Mouse (Mus musculus): ENCODE results near the gene Nudt1. TPM values are rescaled to one million over a fixed set of nuclear protein-coding genes. Genes with fewer than 3 reads are reported as not detected.

Nudt1 gene
- polyA plus RNA-seq, 1 experiment, result 18.2 TPM

DNA sequence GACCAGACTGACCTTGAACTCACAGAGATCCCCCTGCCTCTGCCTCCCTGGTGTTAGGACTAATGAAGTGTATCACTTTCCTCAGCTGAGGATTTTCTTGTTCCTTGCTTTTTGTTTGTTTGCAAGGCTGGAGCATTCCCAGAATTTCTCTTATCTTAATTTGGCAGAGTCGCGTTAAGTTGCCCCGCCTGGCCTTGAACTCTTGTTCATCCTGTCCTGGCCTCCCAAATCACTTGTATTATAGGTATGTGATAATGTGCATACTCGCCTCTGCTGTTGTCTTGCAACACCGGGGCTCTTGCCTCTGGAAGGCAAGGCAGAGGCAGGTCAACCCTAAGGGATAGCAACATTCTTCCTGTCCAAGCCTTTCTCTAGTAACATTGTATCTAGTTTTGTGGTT, 2.6 kb downstream of the Nudt1 start:
- Histone ChIP-seq H3K4me2 (ENCODE audit: low read depth) (no peak overlapping the region), H3K36me3 (ENCODE audit: control insufficient read depth, insufficient read depth) (peaks cover 6% of the 10 kb centered on the region), H3K27me3 (ENCODE audit: control insufficient read depth, insufficient read depth, insufficient read length) (no peaks in the 10 kb centered on the region), H3ac (ENCODE audit: control insufficient read depth, insufficient read length) (no peak overlapping the region), H3K4me3 (no peak overlapping the region), H3K79me2 (ENCODE audit: control insufficient read depth, insufficient read depth) (peaks cover 26% of the 10 kb centered on the region)
- no peak for TF ChIP-seq MYOG (IDR thresholded peaks at IDR 0.05; ENCODE audit: control insufficient read depth in 1 of 3, insufficient read depth in 1 of 3, insufficient read length in 2 of 3, low read depth in 2 of 3)
- TF ChIP-seq TCF12 (IDR thresholded peaks at IDR 0.05; ENCODE audit: insufficient read depth, poor library complexity, severe bottlenecking), result no peak
- TF ChIP-seq SRF (IDR thresholded peaks at IDR 0.05; ENCODE audit: control insufficient read depth, insufficient read length, low read depth), result no peak

GRCm38 (mm10) chr5:140331615-140332512, 10.4 kb downstream of the Nudt1 start, which contains the start of gene Mrm2:
Mrm2 (minus strand) TSS chr5:140331898.
- H3K79me2 ChIP-seq (ENCODE audit: control insufficient read depth, insufficient read depth), result no peaks in the 10 kb centered on the region
- peaks cover 6% of the 10 kb centered on the region for H3K36me3 ChIP-seq (ENCODE audit: control insufficient read depth, insufficient read depth)
- no peaks in the 10 kb centered on the region for H3K27me3 ChIP-seq (ENCODE audit: control insufficient read depth, insufficient read depth, insufficient read length)
- H3K4me3 ChIP-seq, result peak within 1 kb of the TSS; percentile 59
- peak within 1 kb of the TSS; percentile 93 for H3K4me2 ChIP-seq (ENCODE audit: low read depth)
- H3ac ChIP-seq (ENCODE audit: control insufficient read depth, insufficient read length), result peak within 1 kb of the TSS; percentile 27
- TF ChIP-seq SRF (IDR thresholded peaks at IDR 0.05; ENCODE audit: control insufficient read depth, insufficient read length, low read depth), result no peak
- peak; percentile 83 for TF ChIP-seq POLR2A (IDR thresholded peaks at IDR 0.05; ENCODE audit: insufficient read length, low read depth)
- no peak for TF ChIP-seq USF1 (IDR thresholded peaks at IDR 0.05; ENCODE audit: low read depth)
- TF ChIP-seq POLR2AphosphoS2 (IDR thresholded peaks at IDR 0.05; ENCODE audit: insufficient read length, low read depth), result peak; percentile 91
- TF ChIP-seq E2F4 (IDR thresholded peaks at IDR 0.05; ENCODE audit: insufficient read depth), result peak; percentile 69
- no peak for TF ChIP-seq CEBPB (IDR thresholded peaks at IDR 0.05; ENCODE audit: insufficient read depth, poor library complexity, severe bottlenecking)
- TF ChIP-seq MAX (IDR thresholded peaks at IDR 0.05; ENCODE audit: low read depth), result no peak

DNA sequence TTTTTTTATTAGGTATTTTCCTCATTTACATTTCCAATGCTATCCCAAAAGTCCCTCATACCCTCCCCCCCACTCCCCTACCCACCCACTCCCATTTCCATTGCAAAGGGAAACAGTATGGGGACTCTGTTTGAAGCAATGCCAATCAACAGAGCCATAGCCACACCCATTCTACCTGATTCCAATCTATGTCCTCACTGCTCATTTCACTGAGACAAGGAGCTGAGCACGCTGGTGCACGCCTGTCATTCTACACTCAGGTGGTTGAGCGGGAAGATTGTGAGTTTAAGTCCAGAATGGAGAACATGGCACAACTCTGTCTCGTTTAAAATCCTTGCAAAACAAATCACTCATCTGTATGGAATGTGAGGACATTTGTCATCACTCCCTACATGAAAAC, 11.1 kb downstream of the Nudt1 start:
- peaks cover 6% of the 10 kb centered on the region for H3K36me3 ChIP-seq (ENCODE audit: control insufficient read depth, insufficient read depth)
- no peak overlapping the region for H3ac ChIP-seq (ENCODE audit: control insufficient read depth, insufficient read length)
- H3K4me2 ChIP-seq (ENCODE audit: low read depth), result no peak overlapping the region
- H3K79me2 ChIP-seq (ENCODE audit: control insufficient read depth, insufficient read depth), result no peaks in the 10 kb centered on the region
- H3K4me3 ChIP-seq, result peak overlapping the region; percentile 59
- no peak for TF ChIP-seq MYOD1 (IDR thresholded peaks at IDR 0.05; ENCODE audit: control insufficient read depth in 1 of 3, insufficient read length in 2 of 3, low read depth in 2 of 3)
- TF ChIP-seq TCF12 (IDR thresholded peaks at IDR 0.05; ENCODE audit: insufficient read depth, poor library complexity, severe bottlenecking), result no peak
- TF ChIP-seq SRF (IDR thresholded peaks at IDR 0.05; ENCODE audit: control insufficient read depth, insufficient read length, low read depth), result no peak
- no peak for TF ChIP-seq CEBPB (IDR thresholded peaks at IDR 0.05; ENCODE audit: insufficient read depth, poor library complexity, severe bottlenecking)
- TF ChIP-seq USF1 (IDR thresholded peaks at IDR 0.05; ENCODE audit: low read depth), result no peak
- no peak for TF ChIP-seq POLR2A (IDR thresholded peaks at IDR 0.05; ENCODE audit: insufficient read length, low read depth)
- TF ChIP-seq REST (IDR thresholded peaks at IDR 0.05; ENCODE audit: insufficient read depth, insufficient read length), result no peak
- no peak for TF ChIP-seq MYOG (IDR thresholded peaks at IDR 0.05; ENCODE audit: control insufficient read depth in 1 of 3, insufficient read depth in 1 of 3, insufficient read length in 2 of 3, low read depth in 2 of 3)
- no peak for TF ChIP-seq MAX (IDR thresholded peaks at IDR 0.05; ENCODE audit: low read depth)
- no peak for TF ChIP-seq TCF3 (IDR thresholded peaks at IDR 0.05; ENCODE audit: insufficient read length, low read depth)
- no peak for TF ChIP-seq E2F4 (IDR thresholded peaks at IDR 0.05; ENCODE audit: insufficient read depth)
- TF ChIP-seq POLR2AphosphoS2 (IDR thresholded peaks at IDR 0.05; ENCODE audit: insufficient read length, low read depth), result no peak
- no peaks in the 10 kb centered on the region for H3K27me3 ChIP-seq (ENCODE audit: control insufficient read depth, insufficient read depth, insufficient read length)

- Histone ChIP-seq H3K79me2 (ENCODE audit: control insufficient read depth, insufficient read depth) (no peaks in the 10 kb centered on the region), H3K4me2 (ENCODE audit: low read depth) (no peak overlapping the region), H3K36me3 (ENCODE audit: control insufficient read depth, insufficient read depth) (peaks cover 3% of the 10 kb centered on the region), H3K27me3 (ENCODE audit: control insufficient read depth, insufficient read depth, insufficient read length) (no peaks in the 10 kb centered on the region), H3K4me3 (no peak overlapping the region), H3ac (ENCODE audit: control insufficient read depth, insufficient read length) (no peak overlapping the region)
- TF ChIP-seq MYOG (IDR thresholded peaks at IDR 0.05; ENCODE audit: control insufficient read depth in 1 of 3, insufficient read depth in 1 of 3, insufficient read length in 2 of 3, low read depth in 2 of 3) (no peak), TCF3 (IDR thresholded peaks at IDR 0.05; ENCODE audit: insufficient read length, low read depth) (no peak), POLR2A (IDR thresholded peaks at IDR 0.05; ENCODE audit: insufficient read length, low read depth) (no peak), SRF (IDR thresholded peaks at IDR 0.05; ENCODE audit: control insufficient read depth, insufficient read length, low read depth) (no peak), CEBPB (IDR thresholded peaks at IDR 0.05; ENCODE audit: insufficient read depth, poor library complexity, severe bottlenecking) (no peak), TCF12 (IDR thresholded peaks at IDR 0.05; ENCODE audit: insufficient read depth, poor library complexity, severe bottlenecking) (no peak), MAX (IDR thresholded peaks at IDR 0.05; ENCODE audit: low read depth) (no peak), REST (IDR thresholded peaks at IDR 0.05; ENCODE audit: insufficient read depth, insufficient read length) (no peak), POLR2AphosphoS2 (IDR thresholded peaks at IDR 0.05; ENCODE audit: insufficient read length, low read depth) (no peak), MYOD1 (IDR thresholded peaks at IDR 0.05; ENCODE audit: control insufficient read depth in 1 of 3, insufficient read length in 2 of 3, low read depth in 2 of 3) (no peak)
Observed at GRCm38 (mm10) chr5:140333631-140334030, 12.2 kb downstream of the Nudt1 start.

GRCm38 (mm10) chr5:140336680-140337079, 15.2 kb downstream of the Nudt1 start:
- no peak overlapping the region for H3ac ChIP-seq (ENCODE audit: control insufficient read depth, insufficient read length)
- no peak overlapping the region for H3K4me2 ChIP-seq (ENCODE audit: low read depth)
- TF ChIP-seq MYOD1 (IDR thresholded peaks at IDR 0.05; ENCODE audit: control insufficient read depth in 1 of 3, insufficient read length in 2 of 3, low read depth in 2 of 3) (no peak), USF1 (IDR thresholded peaks at IDR 0.05; ENCODE audit: low read depth) (no peak), REST (IDR thresholded peaks at IDR 0.05; ENCODE audit: insufficient read depth, insufficient read length) (no peak), TCF3 (IDR thresholded peaks at IDR 0.05; ENCODE audit: insufficient read length, low read depth) (no peak), CEBPB (IDR thresholded peaks at IDR 0.05; ENCODE audit: insufficient read depth, poor library complexity, severe bottlenecking) (no peak), SRF (IDR thresholded peaks at IDR 0.05; ENCODE audit: control insufficient read depth, insufficient read length, low read depth) (no peak), E2F4 (IDR thresholded peaks at IDR 0.05; ENCODE audit: insufficient read depth) (no peak), POLR2AphosphoS2 (IDR thresholded peaks at IDR 0.05; ENCODE audit: insufficient read length, low read depth) (no peak), TCF12 (IDR thresholded peaks at IDR 0.05; ENCODE audit: insufficient read depth, poor library complexity, severe bottlenecking) (no peak), MYOG (IDR thresholded peaks at IDR 0.05; ENCODE audit: control insufficient read depth in 1 of 3, insufficient read depth in 1 of 3, insufficient read length in 2 of 3, low read depth in 2 of 3) (no peak), MAX (IDR thresholded peaks at IDR 0.05; ENCODE audit: low read depth) (no peak), POLR2A (IDR thresholded peaks at IDR 0.05; ENCODE audit: insufficient read length, low read depth) (no peak)
- H3K4me3 ChIP-seq, result no peak overlapping the region
- no peaks in the 10 kb centered on the region for H3K27me3 ChIP-seq (ENCODE audit: control insufficient read depth, insufficient read depth, insufficient read length)
- H3K36me3 ChIP-seq (ENCODE audit: control insufficient read depth, insufficient read depth), result peaks cover 8% of the 10 kb centered on the region
- H3K79me2 ChIP-seq (ENCODE audit: control insufficient read depth, insufficient read depth), result no peaks in the 10 kb centered on the region
